Mouse (Mus musculus) intestine, embryonic 14.5 days (tissue): ENCODE measurements around the gene Myb. TPM values are rescaled to one million over a fixed set of nuclear protein-coding genes. Genes with fewer than 3 reads are reported as not detected.

Source experiments
- ATAC-seq: fragments of 200-750 bp; cut with Nextera tagmentation; replicated peaks from 2 replicates; pipeline ENCODE4 v1.8.0; 2017; ENCODE audit warnings: low read depth, moderate number of reproducible peaks, moderate TSS enrichment, moderate library complexity; ENCODE audit not compliant: low FRiP score, low TSS enrichment
- DNase-seq: peaks from one replicate; pipeline ENCODE4 v3.0.0-alpha.2; 2018; ENCODE audit warnings: low spot score
- H3K27ac ChIP-seq: fragments of 300-500 bp; sonication (generic); 2 replicates; pipeline ENCODE4 v1.5.1; 2014; ENCODE audit warnings: low read depth, mild to moderate bottlenecking, control low read depth
- H3K27me3 ChIP-seq: fragments of 300-500 bp; sonication (generic); replicated peaks from 2 replicates; pipeline ENCODE4 v1.6.1; 2014; ENCODE audit warnings: low read length, control low read depth; ENCODE audit not compliant: control insufficient read depth, insufficient read depth
- H3K36me3 ChIP-seq: fragments of 300-500 bp; sonication (generic); 2 replicates; pipeline ENCODE4 v1.6.1; 2014; ENCODE audit warnings: low read length, control low read depth; ENCODE audit not compliant: control insufficient read depth, insufficient read depth
- H3K4me1 ChIP-seq: fragments of 300-500 bp; sonication (generic); replicated peaks from 2 replicates; pipeline ENCODE4 v1.6.1; 2014; ENCODE audit warnings: low read length, control low read depth, mixed read lengths; ENCODE audit not compliant: control insufficient read depth, insufficient read depth
- H3K4me2 ChIP-seq: fragments of 300-500 bp; sonication (generic); 2 replicates; pipeline ENCODE4 v1.6.1; 2014; ENCODE audit warnings: low read length
- H3K4me3 ChIP-seq: fragments of 300-500 bp; sonication (generic); 2 replicates; pipeline ENCODE4 v1.5.1; 2014; ENCODE audit warnings: low read depth, low read length, control low read depth, mixed read lengths
- H3K9ac ChIP-seq: fragments of 300-500 bp; sonication (generic); 2 replicates; pipeline ENCODE4 v1.6.1; 2014; ENCODE audit warnings: mild to moderate bottlenecking, low read length
- H3K9me3 ChIP-seq: fragments of 300-500 bp; sonication (generic); 2 replicates; pipeline ENCODE4 v1.6.1; 2016; ENCODE audit warnings: low read length, control low read depth; ENCODE audit not compliant: control insufficient read depth
- WGBS: fragments of 180-500 bp; shearing (Covaris S2); extraction: QIAGEN DNeasy Blood & Tissue Kit; methylation state at CpG from one replicate; pipeline ENCODE4 v1.1.7; 2014; 5-methylcytosine and 5-hydroxymethylcytosine counted together
- polyA plus RNA-seq: library from polyadenylated mRNA; unstranded; fragments of >200 nt; fragmentation: Nextera tagmentation; extraction: Ambion mirVana; gene quantifications from 2 replicates; pipeline ENCODE4 v1.2.1, GENCODE M21; 2014

Gene Myb
- 6.5 and 6.6 TPM in 2 replicates for polyA plus RNA-seq

GRCm38 (mm10) chr10:21160537-21161358 lies at the start of gene Myb:
Gene Myb (minus strand): TSS chr10:21160984.
- H3K4me3 ChIP-seq: peak within 1 kb of the TSS; percentile 63
- peak; percentile 77 for ATAC-seq
- H3K4me1 ChIP-seq: peaks cover 6% of the 10 kb centered on the region; the same call in 1 of the 2 replicates
- WGBS: under 1% methylated on average over 71 of the region's 86 CpGs
- H3K27me3 ChIP-seq: peaks cover 45% of the 10 kb centered on the region
- H3K27ac ChIP-seq: no peak within 1 kb of the TSS
- peak; percentile 84 for DNase-seq
- H3K4me2 ChIP-seq: peak within 1 kb of the TSS; percentile 97
- H3K9me3 ChIP-seq: no peaks in the 10 kb centered on the region
- H3K9ac ChIP-seq: peak within 1 kb of the TSS; percentile 65
- no peaks in the 10 kb centered on the region for H3K36me3 ChIP-seq

GRCm38 (mm10) chr10:21207378-21207777 lies 46.6 kb upstream of the Myb start:
- H3K36me3 ChIP-seq: no peaks in the 10 kb centered on the region
- DNase-seq: no peak
- H3K27me3 ChIP-seq: no peaks in the 10 kb centered on the region
- H3K9me3 ChIP-seq: no peaks in the 10 kb centered on the region
- 62% methylated on average over 1 of the region's 1 CpGs for whole genome bisulfite sequencing
- H3K9ac ChIP-seq: no peak overlapping the region
- H3K4me1 ChIP-seq: no peaks in the 10 kb centered on the region
- H3K4me3 ChIP-seq: no peak overlapping the region
- no peak overlapping the region for H3K27ac ChIP-seq
- ATAC-seq: no peak
- H3K4me2 ChIP-seq: no peak overlapping the region

- H3K4me3 ChIP-seq: no peak overlapping the region
- 74% methylated on average over 2 of the region's 2 CpGs for WGBS
- ATAC-seq (no peak), DNase-seq (no peak)
- no peaks in the 10 kb centered on the region for H3K27me3 ChIP-seq
- H3K9ac ChIP-seq: no peak overlapping the region
- no peaks in the 10 kb centered on the region for H3K4me1 ChIP-seq
- H3K36me3 ChIP-seq: no peaks in the 10 kb centered on the region
- H3K4me2 ChIP-seq: no peak overlapping the region
- H3K9me3 ChIP-seq: no peaks in the 10 kb centered on the region
- no peak overlapping the region for H3K27ac ChIP-seq
Measured at GRCm38 (mm10) chr10:21206232-21206631, 45.4 kb upstream of the Myb start.

- Histone ChIP-seq H3K9me3 (no peaks in the 10 kb centered on the region), H3K4me3 (no peak overlapping the region), H3K9ac (no peak overlapping the region), H3K4me2 (no peak overlapping the region), H3K27me3 (no peaks in the 10 kb centered on the region), H3K27ac (no peak overlapping the region), H3K36me3 (no peaks in the 10 kb centered on the region), H3K4me1 (no peaks in the 10 kb centered on the region)
- no peak for ATAC-seq
- no peak for DNase-seq
- 85% methylated on average over 10 of the region's 10 CpGs for WGBS
Measured at GRCm38 (mm10) chr10:21204496-21205085, 43.8 kb upstream of the Myb start.

GRCm38 (mm10) chr10:21203886-21204285 lies 43.1 kb upstream of the Myb start:
- Histone ChIP-seq H3K9me3 (no peaks in the 10 kb centered on the region), H3K4me1 (no peaks in the 10 kb centered on the region), H3K4me2 (no peak overlapping the region), H3K9ac (no peak overlapping the region), H3K27ac (no peak overlapping the region), H3K36me3 (no peaks in the 10 kb centered on the region), H3K27me3 (no peaks in the 10 kb centered on the region), H3K4me3 (no peak overlapping the region)
- DNase-seq (no peak), ATAC-seq (no peak)
- 95% methylated on average over 5 of the region's 5 CpGs for WGBS

- no peak overlapping the region for H3K9ac ChIP-seq
- no peak overlapping the region for H3K4me2 ChIP-seq
- no peaks in the 10 kb centered on the region for H3K27me3 ChIP-seq
- 91% methylated on average over 3 of the region's 3 CpGs for WGBS
- DNase-seq (no peak), ATAC-seq (no peak)
- no peaks in the 10 kb centered on the region for H3K4me1 ChIP-seq
- H3K27ac ChIP-seq: no peak overlapping the region
- no peaks in the 10 kb centered on the region for H3K36me3 ChIP-seq
- no peak overlapping the region for H3K4me3 ChIP-seq
- no peaks in the 10 kb centered on the region for H3K9me3 ChIP-seq
Measured at GRCm38 (mm10) chr10:21203461-21203860, 42.7 kb upstream of the Myb start.

GRCm38 (mm10) chr10:21200761-21201160 lies 40.0 kb upstream of the Myb start:
- no peak overlapping the region for H3K9ac ChIP-seq
- H3K4me1 ChIP-seq: no peaks in the 10 kb centered on the region
- no peaks in the 10 kb centered on the region for H3K27me3 ChIP-seq
- no peak overlapping the region for H3K4me2 ChIP-seq
- no peaks in the 10 kb centered on the region for H3K9me3 ChIP-seq
- H3K27ac ChIP-seq: no peak overlapping the region
- DNase-seq (no peak), ATAC-seq (no peak)
- no peaks in the 10 kb centered on the region for H3K36me3 ChIP-seq
- WGBS: 85% methylated on average over 7 of the region's 7 CpGs
- H3K4me3 ChIP-seq: no peak overlapping the region

- Histone ChIP-seq H3K4me1 (no peaks in the 10 kb centered on the region), H3K27me3 (no peaks in the 10 kb centered on the region), H3K4me3 (no peak overlapping the region), H3K4me2 (no peak overlapping the region), H3K9ac (no peak overlapping the region), H3K27ac (no peak overlapping the region), H3K36me3 (no peaks in the 10 kb centered on the region), H3K9me3 (no peaks in the 10 kb centered on the region)
- ATAC-seq (no peak), DNase-seq (no peak)
Measured at GRCm38 (mm10) chr10:21200322-21200721, 39.5 kb upstream of the Myb start.
